Mouse (Mus musculus) ES-E14 (cell line): ENCODE data around the gene Srgap1.

Experiments
- ZC3H11A ChIP-seq: IDR thresholded peaks from 2 replicates; pipeline ENCODE4 v1.6.1; 2012; ENCODE audit warnings: low read depth, mild to moderate bottlenecking, inconsistent platforms, low read length, borderline replicate concordance
- ZNF384 ChIP-seq: IDR thresholded peaks from 2 replicates; pipeline ENCODE4 v1.6.1; 2012; ENCODE audit warnings: low read depth, low read length, inconsistent platforms

GRCm38 (mm10) chr10:121900772-121901171 lies 146.3 kb downstream of the Srgap1 start:
- TF ChIP-seq ZNF384 (no peak), ZC3H11A (no peak)
